Mouse (Mus musculus): ENCODE measurements around the gene Evpl. TPM values are rescaled to one million over a fixed set of nuclear protein-coding genes. Genes with fewer than 3 reads are reported as not detected.

Evpl gene
- polyA plus RNA-seq (2014; fragmentation: Nextera tagmentation; extraction: Ambion mirVana): 0.26 and 0.31 TPM in 2 replicates

GRCm38 (mm10) chr11:116237742-116238395, at the start of gene Evpl:
Evpl (minus strand) TSS chr11:116238077.
- Histone ChIP-seq H3K36me3 (ENCODE audit: control insufficient read depth, insufficient read depth, low read length) (peaks cover under 1% of the 10 kb centered on the region; the same call in 1 of the 2 replicates), H3K4me3 (ENCODE audit: low read depth, low read length) (no peak within 1 kb of the TSS), H3K4me1 (ENCODE audit: control insufficient read depth, insufficient read depth, low read length) (no peaks in the 10 kb centered on the region; the same call in 1 of the 2 replicates), H3K9ac (ENCODE audit: low read depth, low read length) (no peak within 1 kb of the TSS), H3K27ac (ENCODE audit: low read depth, low read length) (no peak within 1 kb of the TSS), H3K4me2 (peak within 1 kb of the TSS; percentile 46), H3K9me3 (replicated peaks; ENCODE audit: control insufficient read depth, low read length) (no peaks in the 10 kb centered on the region), H3K27me3 (ENCODE audit: control insufficient read depth, insufficient read depth, low read length) (peaks cover 48% of the 10 kb centered on the region)
- WGBS (ENCODE audit: insufficient replicate concordance): 16% methylated on average over 31 of the region's 31 CpGs
- ATAC-seq (replicated peaks; ENCODE audit: insufficient number of reproducible peaks, low FRiP score, low TSS enrichment): peak; percentile 53

DNA sequence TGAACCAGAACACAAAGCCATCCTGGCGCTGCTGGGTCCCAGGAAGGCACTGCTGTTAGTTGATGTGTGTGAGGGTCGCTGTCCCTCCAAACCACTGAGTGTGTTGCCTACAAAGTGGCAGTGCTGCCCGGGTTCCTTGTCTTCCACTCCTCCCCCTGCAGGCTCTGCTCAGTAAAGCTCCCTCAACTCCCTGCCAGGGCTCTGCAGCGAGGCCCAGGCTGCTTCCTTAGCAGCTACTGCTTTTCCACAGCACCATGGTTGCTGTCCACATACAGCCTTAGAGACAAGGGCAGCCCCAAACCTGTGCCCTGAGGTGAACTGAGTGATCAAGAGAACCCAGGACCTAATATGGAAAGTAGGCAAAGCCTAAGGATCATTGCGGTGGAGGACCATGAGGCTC, 49.5 kb upstream of the Evpl start:
- Histone ChIP-seq H3K9me3 (replicated peaks; ENCODE audit: control insufficient read depth, low read length) (no peaks in the 10 kb centered on the region), H3K4me3 (ENCODE audit: low read depth, low read length) (no peak overlapping the region), H3K27me3 (ENCODE audit: control insufficient read depth, insufficient read depth, low read length) (peaks cover 40% of the 10 kb centered on the region), H3K4me2 (no peak overlapping the region), H3K9ac (ENCODE audit: low read depth, low read length) (no peak overlapping the region), H3K36me3 (ENCODE audit: control insufficient read depth, insufficient read depth, low read length) (peaks cover 17% of the 10 kb centered on the region), H3K27ac (ENCODE audit: low read depth, low read length) (no peak overlapping the region), H3K4me1 (ENCODE audit: control insufficient read depth, insufficient read depth, low read length) (peaks cover 9% of the 10 kb centered on the region; the same call in 1 of the 2 replicates)
- WGBS (ENCODE audit: insufficient replicate concordance): 65% methylated on average over 5 of the region's 5 CpGs
- no peak for ATAC-seq (replicated peaks; ENCODE audit: insufficient number of reproducible peaks, low FRiP score, low TSS enrichment)

DNA sequence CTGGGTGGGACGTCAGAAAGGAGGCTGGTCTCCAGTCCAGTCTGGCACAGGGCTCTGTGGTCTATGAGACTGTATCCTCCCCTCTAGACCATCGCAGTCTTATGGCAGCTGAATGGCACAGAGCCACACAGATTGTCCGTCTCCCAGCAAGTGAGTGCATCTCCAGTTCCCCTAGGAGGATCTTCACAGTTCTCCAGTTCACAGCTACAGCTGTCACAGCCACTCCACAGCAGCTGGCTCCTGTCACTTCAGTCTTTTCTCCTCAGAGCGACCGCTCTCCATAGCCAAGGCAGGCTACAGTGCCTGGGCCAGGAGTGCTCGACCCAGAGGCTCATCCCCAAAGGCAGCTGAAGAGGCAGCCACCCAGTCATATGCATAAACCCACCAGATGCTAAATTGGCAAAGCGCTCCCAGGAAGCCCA, 47.9 kb upstream of the Evpl start:
- Histone ChIP-seq H3K9me3 (replicated peaks; ENCODE audit: control insufficient read depth, low read length) (no peaks in the 10 kb centered on the region), H3K4me1 (ENCODE audit: control insufficient read depth, insufficient read depth, low read length) (peaks cover 17% of the 10 kb centered on the region), H3K27ac (ENCODE audit: low read depth, low read length) (no peak overlapping the region), H3K4me2 (no peak overlapping the region), H3K4me3 (ENCODE audit: low read depth, low read length) (no peak overlapping the region), H3K27me3 (ENCODE audit: control insufficient read depth, insufficient read depth, low read length) (peaks cover 55% of the 10 kb centered on the region), H3K9ac (ENCODE audit: low read depth, low read length) (no peak overlapping the region), H3K36me3 (ENCODE audit: control insufficient read depth, insufficient read depth, low read length) (peaks cover 11% of the 10 kb centered on the region)
- ATAC-seq (replicated peaks; ENCODE audit: insufficient number of reproducible peaks, low FRiP score, low TSS enrichment): no peak
- 61% methylated on average over 7 of the region's 7 CpGs for WGBS (ENCODE audit: insufficient replicate concordance)

GRCm38 (mm10) chr11:116283982-116284381, 46.1 kb upstream of the Evpl start:
- ATAC-seq (replicated peaks; ENCODE audit: insufficient number of reproducible peaks, low FRiP score, low TSS enrichment): no peak
- Histone ChIP-seq H3K9me3 (replicated peaks; ENCODE audit: control insufficient read depth, low read length) (no peaks in the 10 kb centered on the region), H3K9ac (ENCODE audit: low read depth, low read length) (no peak overlapping the region), H3K4me1 (ENCODE audit: control insufficient read depth, insufficient read depth, low read length) (peaks cover 12% of the 10 kb centered on the region), H3K27me3 (ENCODE audit: control insufficient read depth, insufficient read depth, low read length) (peaks cover 67% of the 10 kb centered on the region), H3K4me2 (no peak overlapping the region), H3K36me3 (ENCODE audit: control insufficient read depth, insufficient read depth, low read length) (peaks cover 8% of the 10 kb centered on the region), H3K4me3 (ENCODE audit: low read depth, low read length) (no peak overlapping the region), H3K27ac (ENCODE audit: low read depth, low read length) (no peak overlapping the region)
- WGBS (ENCODE audit: insufficient replicate concordance): 51% methylated on average over 6 of the region's 6 CpGs

DNA sequence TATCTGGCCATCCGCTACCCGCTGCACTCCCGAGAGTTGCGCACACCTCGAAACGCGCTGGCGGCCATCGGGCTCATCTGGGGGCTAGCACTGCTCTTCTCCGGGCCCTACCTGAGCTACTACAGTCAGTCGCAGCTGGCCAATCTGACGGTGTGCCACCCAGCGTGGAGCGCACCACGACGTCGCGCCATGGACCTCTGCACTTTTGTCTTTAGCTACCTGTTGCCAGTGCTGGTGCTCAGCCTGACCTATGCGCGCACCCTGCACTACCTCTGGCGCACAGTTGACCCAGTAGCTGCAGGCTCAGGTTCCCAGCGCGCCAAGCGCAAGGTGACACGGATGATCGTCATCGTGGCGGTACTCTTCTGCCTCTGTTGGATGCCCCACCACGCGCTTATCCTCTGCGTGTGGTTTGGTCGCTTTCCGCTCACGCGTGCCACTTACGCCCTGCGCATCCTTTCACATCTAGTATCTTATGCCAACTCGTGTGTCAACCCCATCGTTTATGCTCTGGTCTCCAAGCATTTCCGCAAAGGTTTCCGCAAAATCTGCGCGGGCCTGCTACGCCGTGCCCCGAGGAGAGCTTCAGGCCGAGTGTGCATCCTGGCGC, 45.1 kb upstream of the Evpl start:
- H3K4me2 ChIP-seq: no peak overlapping the region
- H3K27me3 ChIP-seq (ENCODE audit: control insufficient read depth, insufficient read depth, low read length): peaks cover 67% of the 10 kb centered on the region
- H3K27ac ChIP-seq (ENCODE audit: low read depth, low read length): no peak overlapping the region
- 11% methylated on average over 48 of the region's 48 CpGs for WGBS (ENCODE audit: insufficient replicate concordance)
- H3K9ac ChIP-seq (ENCODE audit: low read depth, low read length): no peak overlapping the region
- ATAC-seq (replicated peaks; ENCODE audit: insufficient number of reproducible peaks, low FRiP score, low TSS enrichment): no peak
- no peaks in the 10 kb centered on the region for H3K9me3 ChIP-seq (replicated peaks; ENCODE audit: control insufficient read depth, low read length)
- peaks cover 9% of the 10 kb centered on the region for H3K4me1 ChIP-seq (ENCODE audit: control insufficient read depth, insufficient read depth, low read length)
- H3K4me3 ChIP-seq (ENCODE audit: low read depth, low read length): no peak overlapping the region
- H3K36me3 ChIP-seq (ENCODE audit: control insufficient read depth, insufficient read depth, low read length): peaks cover 2% of the 10 kb centered on the region; the same call in 1 of the 2 replicates

DNA sequence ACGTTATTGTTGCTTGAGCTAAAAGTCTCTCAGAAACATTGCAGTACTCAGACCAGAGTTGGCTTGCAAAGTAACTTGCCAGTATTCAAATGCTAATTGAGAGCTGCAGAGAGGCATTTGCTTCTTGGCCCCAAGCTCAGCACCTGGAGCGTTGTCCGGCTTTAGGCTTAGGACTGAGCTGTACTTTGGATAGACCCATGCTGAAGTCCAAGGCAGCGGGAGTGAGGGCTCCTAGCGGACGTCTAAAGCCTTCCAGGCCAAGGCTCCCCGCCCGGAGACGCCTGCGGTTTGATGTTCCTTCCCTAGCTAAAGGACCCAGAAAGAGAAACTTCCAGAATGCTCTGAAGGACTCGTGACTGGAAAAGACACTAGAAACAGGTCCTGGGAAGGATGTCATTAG, 44.2 kb upstream of the Evpl start:
- H3K4me1 ChIP-seq (ENCODE audit: control insufficient read depth, insufficient read depth, low read length): peaks cover 9% of the 10 kb centered on the region
- 3% methylated on average over 11 of the region's 11 CpGs for WGBS (ENCODE audit: insufficient replicate concordance)
- no peaks in the 10 kb centered on the region for H3K9me3 ChIP-seq (replicated peaks; ENCODE audit: control insufficient read depth, low read length)

DNA sequence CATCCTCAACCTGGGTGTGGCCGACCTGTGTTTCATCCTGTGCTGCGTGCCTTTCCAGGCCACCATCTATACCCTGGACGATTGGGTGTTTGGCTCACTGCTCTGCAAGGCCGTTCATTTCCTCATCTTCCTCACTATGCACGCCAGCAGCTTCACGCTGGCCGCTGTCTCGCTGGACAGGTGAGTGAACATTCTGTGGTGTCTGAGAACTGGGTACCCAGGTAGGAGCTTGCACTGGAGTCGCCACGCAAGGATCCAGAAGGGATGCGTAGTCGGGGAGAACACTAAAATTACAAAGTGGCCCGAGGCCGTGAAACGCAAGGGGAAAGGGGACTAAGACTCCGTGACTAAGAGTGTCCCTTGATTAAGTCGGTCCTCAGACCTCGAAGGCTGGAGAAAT, 43.8 kb upstream of the Evpl start:
- Histone ChIP-seq H3K9me3 (replicated peaks; ENCODE audit: control insufficient read depth, low read length) (no peaks in the 10 kb centered on the region), H3K27me3 (ENCODE audit: control insufficient read depth, insufficient read depth, low read length) (peaks cover 67% of the 10 kb centered on the region), H3K9ac (ENCODE audit: low read depth, low read length) (peak overlapping the region; percentile 46; the same call in 1 of the 2 replicates), H3K4me1 (ENCODE audit: control insufficient read depth, insufficient read depth, low read length) (peaks cover 9% of the 10 kb centered on the region), H3K4me3 (ENCODE audit: low read depth, low read length) (peak overlapping the region; percentile 41), H3K36me3 (ENCODE audit: control insufficient read depth, insufficient read depth, low read length) (no peaks in the 10 kb centered on the region), H3K4me2 (peak overlapping the region; percentile 68), H3K27ac (ENCODE audit: low read depth, low read length) (no peak overlapping the region)
- no peak for ATAC-seq (replicated peaks; ENCODE audit: insufficient number of reproducible peaks, low FRiP score, low TSS enrichment)
- 2% methylated on average over 18 of the region's 18 CpGs for WGBS (ENCODE audit: insufficient replicate concordance)

More for the DNA sequence above, 44.2 kb upstream of the Evpl start:
- Histone ChIP-seq H3K36me3 (ENCODE audit: control insufficient read depth, insufficient read depth, low read length) (no peaks in the 10 kb centered on the region), H3K9ac (ENCODE audit: low read depth, low read length) (no peak overlapping the region), H3K4me2 (peak overlapping the region; percentile 24; the same call in 1 of the 2 replicates), H3K27me3 (ENCODE audit: control insufficient read depth, insufficient read depth, low read length) (peaks cover 67% of the 10 kb centered on the region), H3K4me3 (ENCODE audit: low read depth, low read length) (peak overlapping the region; percentile 41), H3K27ac (ENCODE audit: low read depth, low read length) (no peak overlapping the region)
- no peak for ATAC-seq (replicated peaks; ENCODE audit: insufficient number of reproducible peaks, low FRiP score, low TSS enrichment)

DNA sequence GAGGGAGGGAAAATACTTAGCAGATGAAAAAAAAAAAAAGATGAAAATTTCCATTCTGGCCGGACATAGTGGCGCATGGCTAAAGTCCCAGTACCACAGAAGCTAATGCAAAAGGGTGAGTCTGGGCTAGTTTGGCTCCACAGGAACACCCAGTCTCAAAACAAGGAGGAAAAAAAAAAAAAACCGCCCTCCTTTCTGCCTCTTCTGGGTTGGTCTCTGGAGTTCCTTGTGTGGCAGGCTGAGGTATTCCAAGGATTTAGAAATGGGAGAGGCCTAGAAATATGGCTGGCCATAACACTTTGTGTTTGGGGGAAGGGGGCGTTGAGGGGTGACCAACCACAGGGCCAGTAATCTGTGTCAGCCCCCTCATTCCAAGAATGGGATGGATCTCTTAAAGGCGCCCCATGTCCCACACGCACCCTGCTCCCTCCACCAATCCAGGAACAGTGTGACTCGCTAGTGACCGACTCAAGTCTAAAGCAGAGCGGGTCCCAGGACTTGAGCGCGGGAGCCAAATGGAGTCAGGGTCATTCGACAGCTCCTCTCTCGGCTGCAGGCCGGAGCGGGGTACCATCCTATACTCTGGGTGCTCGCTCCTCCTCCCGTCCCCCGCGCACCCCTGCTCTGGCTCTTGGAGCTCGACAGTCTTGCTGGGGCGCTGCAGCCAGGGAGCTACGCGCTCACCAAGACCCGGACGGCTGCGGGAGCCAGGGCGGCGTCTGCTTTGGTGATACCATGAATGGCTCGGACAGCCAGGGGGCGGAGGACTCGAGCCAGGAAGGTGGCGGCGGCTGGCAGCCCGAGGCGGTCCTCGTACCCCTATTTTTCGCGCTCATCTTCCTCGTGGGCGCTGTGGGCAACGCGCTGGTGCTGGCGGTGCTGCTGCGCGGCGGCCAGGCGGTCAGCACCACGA, 43.1 kb upstream of the Evpl start, which contains the start of gene Galr2:
Gene Galr2 (plus strand): TSS at position 189 of the 913 bp plus-strand sequence.
- peak within 1 kb of the TSS; percentile 46; the same call in 1 of the 2 replicates for H3K9ac ChIP-seq (ENCODE audit: low read depth, low read length)
- peaks cover 9% of the 10 kb centered on the region for H3K4me1 ChIP-seq (ENCODE audit: control insufficient read depth, insufficient read depth, low read length)
- H3K4me2 ChIP-seq: peak within 1 kb of the TSS; percentile 68
- peak within 1 kb of the TSS; percentile 41 for H3K4me3 ChIP-seq (ENCODE audit: low read depth, low read length)
- no peaks in the 10 kb centered on the region for H3K9me3 ChIP-seq (replicated peaks; ENCODE audit: control insufficient read depth, low read length)
- no peak for ATAC-seq (replicated peaks; ENCODE audit: insufficient number of reproducible peaks, low FRiP score, low TSS enrichment)
- 7% methylated on average over 40 of the region's 48 CpGs for whole genome bisulfite sequencing (ENCODE audit: insufficient replicate concordance)
- no peak within 1 kb of the TSS for H3K27ac ChIP-seq (ENCODE audit: low read depth, low read length)
- peaks cover 64% of the 10 kb centered on the region for H3K27me3 ChIP-seq (ENCODE audit: control insufficient read depth, insufficient read depth, low read length)
- no peaks in the 10 kb centered on the region for H3K36me3 ChIP-seq (ENCODE audit: control insufficient read depth, insufficient read depth, low read length)

Measured in heart, embryonic 11.5 days (tissue).